Mouse (Mus musculus): Measurements from ENCODE around the gene Nagpa. TPM values are rescaled to one million over a fixed set of nuclear protein-coding genes. Genes with fewer than 3 reads are reported as not detected.
"Not testable (repeated sequence)": the region's sequence is repeated elsewhere in the genome, so short reads cannot be mapped to it uniquely, and the experiment has no call there.

Gene Nagpa
- total RNA-seq (2021), result 10 to 100 TPM in 1 of 2 experiments, 1 to 10 TPM in 1; 8.8 to 10.4 TPM
- long read RNA-seq, experiment 1, transcript Nagpa-201 (10 exons, 2,143 nt), result major isoform, 19 of 29 reads
- long read RNA-seq, experiment 1, partial matches to known transcripts, result 1 of 29 reads
- long read RNA-seq, experiment 1, other reads (novel, unspliced or antisense), result 8 of 29 reads
- long read RNA-seq, experiment 2, transcript Nagpa-201 (10 exons, 2,143 nt), result major isoform, 32 of 40 reads
- long read RNA-seq, experiment 2, partial matches to known transcripts, result 0 of 40 reads
- long read RNA-seq, experiment 2, other reads (novel, unspliced or antisense), result 6 of 40 reads

GRCm38 (mm10) chr16:5203668-5204433, at the start of gene Nagpa:
Nagpa (minus strand) TSS chr16:5204012.
- DNase-seq, result peak; percentile 80 to 83
- intact Hi-C loops (cut with DNase I), result loop anchor here (2.0 kb wide), 2 partner anchors 41 to 51 kb away; partner anchors contain the start of gene Eef2kmt

- no peak for DNase-seq
- intact Hi-C loops (cut with DNase I), result no loop called here
Measured at GRCm38 (mm10) chr16:5252260-5252659, 48.4 kb upstream of the Nagpa start.

DNA sequence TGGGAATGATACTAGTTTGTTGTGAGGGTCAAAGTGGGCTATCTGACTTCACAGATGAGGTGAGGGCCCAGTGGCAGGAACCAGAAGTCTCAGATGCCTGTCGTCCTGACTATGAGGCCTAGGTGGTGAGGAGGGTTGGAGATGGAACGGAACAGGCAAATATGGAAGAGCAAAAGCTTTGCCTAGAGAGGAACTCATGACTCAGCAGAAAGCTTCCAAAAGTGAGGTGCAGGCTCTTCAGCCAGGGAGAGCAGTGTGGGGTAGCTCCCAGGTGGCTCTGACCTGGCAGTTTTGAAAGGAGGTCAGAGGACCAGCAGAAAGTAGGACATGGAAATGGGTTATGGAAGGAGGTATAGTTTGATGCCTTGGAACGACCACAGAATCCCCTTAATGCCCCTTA, 47.1 kb upstream of the Nagpa start:
- no peak for DNase-seq
- intact Hi-C loops (cut with DNase I), result no loop called here

DNA sequence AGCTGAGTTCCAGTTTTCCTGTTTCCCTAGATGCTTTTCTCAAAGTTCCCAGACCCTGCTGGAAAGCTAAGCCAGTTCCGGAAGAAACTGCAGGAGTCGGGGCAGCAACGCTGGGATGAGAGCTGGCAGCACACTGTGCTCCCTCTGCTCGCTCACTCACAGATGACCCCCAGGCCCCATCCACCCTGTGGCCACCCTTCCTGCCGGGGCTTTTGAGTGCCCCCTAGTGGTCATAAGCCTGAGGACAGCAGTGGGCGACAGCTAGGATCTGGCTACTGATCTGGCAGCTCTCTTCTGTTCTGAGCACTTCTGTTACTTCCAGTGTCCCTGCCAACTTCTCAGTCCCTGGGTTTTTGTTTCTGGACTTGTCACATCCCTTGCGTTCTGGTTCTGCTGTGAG, 40.6 kb upstream of the Nagpa start:
- peak; percentile 75 to 86 for DNase-seq
- intact Hi-C loops (cut with DNase I), result loop anchor here (2.0 kb wide), 1 partner anchor 42 kb away; no protein-coding TSS in a partner anchor

- DNase-seq, result no peak
- intact Hi-C loops (cut with DNase I), result no loop called here
Measured at GRCm38 (mm10) chr16:5242882-5243281, 39.1 kb upstream of the Nagpa start.

- intact Hi-C loops (cut with DNase I), result no loop called here
- DNase-seq, result no peak
Measured at GRCm38 (mm10) chr16:5242355-5242754, 38.5 kb upstream of the Nagpa start.

GRCm38 (mm10) chr16:5233418-5234313, 29.9 kb upstream of the Nagpa start, which contains the start of gene Alg1:
Alg1 (plus strand) TSS chr16:5233621.
- intact Hi-C loops (cut with DNase I), result no loop called here
- peak; percentile 95 to 96 for DNase-seq

DNA sequence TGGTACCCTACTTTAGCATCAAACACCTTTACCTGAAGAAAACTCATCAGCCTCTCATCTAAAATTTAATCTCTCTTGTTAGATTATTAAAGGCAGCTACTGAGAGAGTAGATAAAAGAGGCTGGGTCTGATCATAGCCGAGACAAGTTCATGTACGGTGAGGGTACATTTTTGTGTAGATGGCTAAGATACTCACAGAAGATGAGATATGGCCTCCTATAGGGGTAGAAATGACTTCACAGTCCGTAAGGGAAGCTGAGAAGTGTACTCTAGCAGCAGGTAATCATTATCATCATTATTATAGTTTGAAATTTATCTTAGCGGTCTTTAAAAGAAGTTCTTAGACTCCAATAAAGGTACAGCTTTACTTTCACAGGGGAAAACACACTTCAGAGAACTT, 29.2 kb upstream of the Nagpa start:
- intact Hi-C loops (cut with DNase I), result no loop called here
- no peak for DNase-seq

DNA sequence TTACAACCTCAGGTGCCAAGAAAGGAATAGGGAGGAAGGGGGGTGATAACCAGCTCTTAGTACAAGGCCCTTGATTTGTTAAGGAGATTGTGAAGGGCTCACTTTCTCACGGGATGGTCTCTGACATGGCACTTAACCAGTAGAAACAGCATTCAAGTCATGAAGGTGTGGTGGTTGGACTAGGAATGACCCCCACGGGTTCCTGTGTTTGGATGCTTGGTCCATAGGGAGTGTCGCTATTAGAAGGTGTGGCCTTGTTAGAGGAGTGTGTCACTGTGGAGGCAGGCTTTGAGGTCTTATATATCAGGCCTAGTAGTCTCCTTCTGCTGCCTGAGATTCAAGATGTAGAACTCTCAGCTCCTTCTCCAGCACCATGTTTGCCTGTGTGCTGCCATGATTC, 24.3 kb upstream of the Nagpa start:
- DNase-seq; intact Hi-C loops (cut with DNase I): not testable (repeated sequence)

DNA sequence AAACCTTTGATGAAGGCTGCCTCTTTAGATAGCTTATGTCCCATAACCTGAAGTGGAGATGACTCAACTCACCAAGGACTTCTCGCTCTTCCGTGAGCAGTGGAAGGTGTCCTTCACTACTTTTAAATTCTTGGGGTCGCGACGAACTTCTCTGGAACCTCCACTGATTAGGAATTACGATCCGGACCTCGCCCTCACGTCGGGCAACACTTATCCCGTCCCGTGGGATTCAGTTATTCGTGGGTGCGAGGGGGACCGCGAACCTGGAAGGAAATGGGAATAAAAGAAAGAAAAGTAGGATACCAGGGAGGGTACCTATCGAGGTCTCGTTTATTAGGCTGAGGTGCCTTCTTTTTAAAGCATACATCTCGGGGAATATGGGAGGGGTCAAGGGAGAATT, 23.7 kb upstream of the Nagpa start:
- DNase-seq; intact Hi-C loops (cut with DNase I): not testable (repeated sequence)

- peak in 1 of 2 experiments; percentile 33 for DNase-seq
- intact Hi-C loops (cut with DNase I), result not testable (repeated sequence)
Measured at GRCm38 (mm10) chr16:5226534-5226933, 22.7 kb upstream of the Nagpa start.

GRCm38 (mm10) chr16:5222140-5222539, 18.3 kb upstream of the Nagpa start, which contains the start of gene AU021092:
AU021092 (minus strand) TSS chr16:5222299.
- DNase-seq, result peak in 1 of 2 experiments; percentile 19
- intact Hi-C loops (cut with DNase I), result no loop called here

DNA sequence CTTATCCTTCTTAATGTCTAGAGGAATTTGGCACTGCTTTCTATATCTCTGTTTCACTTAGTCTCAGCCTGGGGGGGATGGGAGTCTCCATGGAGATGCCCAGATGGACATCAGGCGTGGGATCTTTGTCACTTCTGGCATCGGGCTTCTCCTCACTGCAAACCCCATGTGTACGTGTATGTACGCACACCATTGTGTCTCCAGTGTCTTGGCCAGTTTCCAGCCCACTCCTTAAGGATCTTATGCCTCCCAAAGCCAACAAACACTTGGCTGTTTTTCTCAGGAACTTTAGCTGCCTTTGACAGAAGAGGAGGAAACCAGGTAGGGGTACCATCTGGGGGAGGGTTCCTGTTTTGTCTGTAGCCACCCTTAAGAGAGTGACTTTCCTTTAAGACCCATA, 17.6 kb upstream of the Nagpa start:
- intact Hi-C loops (cut with DNase I), result no loop called here
- DNase-seq, result peak in 1 of 2 experiments; percentile 37

DNA sequence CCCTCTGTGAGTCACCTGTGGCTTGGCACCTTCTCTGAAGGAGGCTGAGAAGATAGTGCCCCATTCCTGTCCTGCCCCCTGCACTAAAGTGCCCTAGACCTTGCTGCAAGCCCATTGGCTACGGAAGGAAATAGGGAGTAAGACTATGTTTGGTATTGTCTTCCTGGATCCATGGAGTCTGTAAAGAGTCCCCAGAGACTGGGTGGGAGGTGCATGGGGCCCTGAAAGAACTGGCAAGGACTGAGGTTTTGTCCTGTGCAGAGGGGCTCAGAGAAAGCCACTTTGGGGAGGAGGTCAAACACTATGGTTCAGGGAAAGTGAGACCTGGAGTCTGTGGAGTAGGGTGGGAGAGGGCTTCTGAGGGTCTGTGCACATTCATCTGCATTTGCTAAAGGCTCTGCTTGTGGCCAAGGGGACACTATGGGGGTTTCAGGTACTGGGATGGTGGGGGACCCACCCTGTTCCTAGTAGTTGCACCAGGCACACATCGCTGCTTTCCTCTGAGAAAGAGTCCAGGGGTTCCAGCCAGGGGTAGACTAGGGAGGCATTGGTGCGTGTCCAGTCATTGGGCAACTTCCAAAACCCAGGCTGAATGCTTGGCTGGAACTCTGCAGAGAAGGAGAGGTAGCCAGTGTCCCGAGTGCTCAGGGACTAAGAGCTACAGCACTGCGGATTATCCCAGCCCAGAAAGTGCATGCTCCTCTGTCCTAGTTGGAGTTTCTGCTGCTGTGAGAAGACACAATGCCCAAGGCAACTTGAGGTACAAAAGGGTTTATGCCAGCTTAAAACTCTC, 13.7 kb upstream of the Nagpa start:
- intact Hi-C loops (cut with DNase I), result no loop called here
- DNase-seq, result no peak

DNA sequence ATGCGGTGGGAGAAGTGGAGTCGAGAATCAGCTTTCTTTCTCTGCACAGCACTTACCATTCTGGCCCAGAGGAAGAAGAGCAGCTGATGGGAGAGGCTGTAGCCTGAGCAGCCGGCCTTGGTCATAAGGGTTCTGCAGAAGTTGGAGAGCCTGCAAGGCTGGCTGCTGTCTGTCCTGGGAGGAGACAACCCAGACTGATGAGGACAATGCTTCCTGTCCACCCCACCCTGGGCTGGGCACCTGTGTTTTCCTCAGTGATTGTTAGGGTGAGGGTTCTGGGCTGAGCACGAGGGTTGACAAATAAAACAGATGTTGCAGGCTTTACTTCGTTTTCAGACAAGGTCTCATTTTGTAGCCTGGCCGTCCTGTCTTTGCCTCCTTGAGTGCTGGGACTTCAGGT, 12.9 kb upstream of the Nagpa start:
- intact Hi-C loops (cut with DNase I), result no loop called here
- DNase-seq, result peak in 1 of 2 experiments; percentile 15

DNA sequence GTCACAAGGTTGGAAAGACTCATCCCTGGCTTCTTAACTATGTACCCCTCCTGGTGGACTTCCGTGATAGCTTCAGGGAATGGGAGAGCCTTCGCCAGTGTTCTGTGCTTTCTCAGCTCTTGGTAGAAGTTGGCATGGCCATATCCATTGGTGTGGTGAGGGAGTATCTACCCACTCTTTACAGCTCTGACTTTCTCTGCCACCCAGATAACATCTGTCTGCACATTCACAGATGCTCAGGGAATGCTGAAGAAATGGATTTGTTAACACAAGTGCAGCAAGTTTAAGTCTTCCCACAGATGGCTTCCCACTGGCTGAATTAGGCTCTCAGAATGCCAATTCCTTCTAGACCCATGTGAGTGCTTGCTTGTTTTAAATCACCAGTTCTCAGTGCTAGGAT, 10.3 kb upstream of the Nagpa start:
- intact Hi-C loops (cut with DNase I), result no loop called here
- no peak for DNase-seq

DNA sequence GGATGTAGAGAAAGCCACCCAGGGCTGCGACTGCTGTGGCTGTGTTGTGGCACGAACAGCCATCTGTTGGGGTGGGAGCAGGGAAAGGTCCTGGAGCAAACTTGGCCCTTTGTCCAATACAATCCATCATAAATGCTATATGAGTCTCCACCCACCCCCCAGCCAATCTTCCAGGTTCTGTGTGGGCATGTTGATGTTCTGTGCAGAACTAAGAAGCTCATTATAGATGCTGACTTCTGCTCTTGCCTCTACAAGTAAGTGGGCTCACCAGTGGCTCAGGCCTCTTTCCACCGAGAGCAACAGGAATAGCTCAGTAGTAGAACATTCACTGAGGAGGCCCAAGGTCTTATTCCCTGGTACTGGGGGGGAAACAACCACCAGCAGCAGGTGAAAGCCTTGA, 8.3 kb upstream of the Nagpa start:
- intact Hi-C loops (cut with DNase I), result no loop called here
- DNase-seq, result no peak

GRCm38 (mm10) chr16:5210365-5210764, 6.6 kb upstream of the Nagpa start:
- intact Hi-C loops (cut with DNase I), result no loop called here
- no peak for DNase-seq

DNA sequence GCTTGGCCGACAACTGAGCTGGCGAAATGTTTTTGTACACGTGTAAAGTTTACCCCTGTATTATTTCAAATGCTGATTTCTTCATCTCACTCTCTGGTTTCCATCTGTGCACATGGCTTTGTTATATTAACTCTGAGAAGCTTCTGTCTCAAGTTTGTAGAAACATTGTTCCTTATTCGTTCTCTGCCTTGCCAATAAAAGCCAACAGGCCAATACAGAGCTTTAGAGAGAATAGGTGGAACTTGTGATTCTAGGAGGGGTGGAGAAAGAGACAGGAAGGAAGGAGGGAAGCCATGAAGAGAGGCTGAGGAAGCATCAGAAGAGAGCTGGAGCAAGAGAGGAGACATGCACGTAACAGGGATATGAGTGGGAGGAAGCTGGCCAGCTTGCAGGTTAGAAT, 2.2 kb upstream of the Nagpa start:
- DNase-seq, result no peak
- intact Hi-C loops (cut with DNase I), result no loop called here

Data from heart, postnatal 14 days (tissue).